Mouse (Mus musculus) kidney, postnatal 36 days (tissue): ENCODE results near the gene Nlgn1.

Source experiments
- DNase-seq, 2 experiments: peaks; one replicate each; pipeline ENCODE4 v3.0.0; 2021 to 2022; ENCODE audit warnings: mixed read lengths in 2 of 2

Gene Nlgn1

DNA sequence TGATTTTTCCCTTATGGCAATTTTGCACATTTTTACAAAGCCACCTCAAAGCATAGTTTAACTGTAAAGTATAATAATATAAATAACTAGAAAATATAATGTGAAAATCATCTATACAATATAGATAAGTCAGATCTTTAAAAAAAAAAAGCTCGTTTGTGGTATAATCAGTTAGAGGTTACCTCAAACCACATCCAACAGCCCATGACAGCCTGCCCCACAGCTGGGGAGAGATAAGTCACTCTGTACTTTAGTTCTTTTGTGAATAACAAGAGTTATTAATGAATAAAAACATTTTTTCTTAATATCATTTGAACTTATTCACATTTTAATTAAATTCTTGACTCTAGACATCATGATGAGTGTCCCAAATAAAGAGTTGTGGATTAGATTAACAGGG is 130.8 kb downstream of the Nlgn1 start:
- DNase-seq = no peak

DNA sequence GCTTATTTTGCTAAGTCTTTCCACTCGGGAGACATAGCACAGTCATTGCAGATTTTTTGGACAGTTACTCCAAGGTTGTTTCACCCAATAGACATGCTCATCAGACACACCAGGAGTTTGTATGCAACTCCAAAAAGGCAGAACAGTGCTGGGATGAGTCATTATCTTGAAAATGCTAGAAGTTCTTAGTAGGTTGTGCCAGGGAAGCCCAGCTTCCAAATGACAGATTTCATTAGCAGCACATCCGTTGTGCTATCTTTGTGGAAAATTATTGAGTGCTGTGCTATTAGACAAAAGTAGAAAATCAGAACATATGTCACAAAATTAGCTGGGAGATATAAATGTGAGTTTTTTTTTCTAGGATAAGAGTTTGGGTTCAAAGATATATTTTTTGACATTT is 137.3 kb downstream of the Nlgn1 start:
- DNase-seq = no peak

DNA sequence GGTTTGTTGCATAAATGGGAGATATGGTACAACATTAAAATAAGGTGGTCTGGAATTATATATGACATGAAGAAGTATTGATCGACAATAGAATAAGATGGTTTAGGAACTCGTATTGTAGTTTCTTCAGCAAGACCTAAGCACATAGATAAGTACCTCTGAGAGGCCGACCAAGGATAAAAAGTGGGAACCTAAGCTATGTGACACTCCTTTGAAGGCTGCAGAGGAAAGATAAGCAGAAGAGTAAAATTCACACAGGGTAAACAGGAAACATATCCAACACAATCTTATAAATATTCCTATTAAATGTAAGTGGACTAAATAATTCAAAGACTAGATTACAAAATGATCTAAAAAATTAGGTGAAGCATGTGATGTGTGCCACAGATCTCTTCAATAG is 151.2 kb downstream of the Nlgn1 start:
- no peak for DNase-seq

DNA sequence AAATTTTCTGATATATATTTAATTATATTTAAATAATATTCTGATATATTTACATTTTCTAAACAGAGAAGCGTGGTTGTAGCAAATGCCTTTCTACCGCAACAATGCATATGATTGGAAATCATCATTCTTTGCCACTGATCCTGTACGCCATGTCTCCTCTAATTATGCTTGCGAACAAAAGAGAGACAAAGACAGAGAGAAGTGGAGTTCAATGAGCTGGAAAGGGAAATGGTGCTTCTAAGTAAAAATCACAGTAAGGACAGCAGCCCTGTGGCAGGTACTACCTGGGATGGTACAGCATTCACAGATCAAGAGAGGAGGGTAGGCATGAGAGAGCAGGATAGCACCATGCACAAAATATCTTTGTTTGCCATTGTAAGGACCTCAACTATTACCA is 156.9 kb downstream of the Nlgn1 start:
- DNase-seq = no peak

DNA sequence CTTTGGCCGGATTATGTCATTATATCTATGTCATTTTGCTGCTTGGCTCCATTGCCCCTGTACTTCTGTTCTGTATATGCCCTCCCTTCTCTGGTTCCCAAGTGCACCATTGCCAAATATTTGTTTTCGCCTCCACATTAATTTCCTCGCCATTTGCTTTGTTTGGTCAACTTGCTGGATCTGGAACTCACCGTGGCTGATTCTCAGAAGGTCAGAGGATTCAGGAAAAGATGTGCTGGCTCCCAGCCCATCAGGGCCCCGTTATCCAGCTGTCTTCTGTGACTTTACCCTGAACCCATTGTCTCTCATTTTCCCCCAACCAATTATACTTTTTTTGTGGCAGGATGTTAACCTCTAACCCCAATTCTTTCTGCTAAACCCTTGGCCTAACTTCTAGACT is 158.0 kb downstream of the Nlgn1 start:
- DNase-seq = peak in 1 of 2 experiments; percentile 15

DNA sequence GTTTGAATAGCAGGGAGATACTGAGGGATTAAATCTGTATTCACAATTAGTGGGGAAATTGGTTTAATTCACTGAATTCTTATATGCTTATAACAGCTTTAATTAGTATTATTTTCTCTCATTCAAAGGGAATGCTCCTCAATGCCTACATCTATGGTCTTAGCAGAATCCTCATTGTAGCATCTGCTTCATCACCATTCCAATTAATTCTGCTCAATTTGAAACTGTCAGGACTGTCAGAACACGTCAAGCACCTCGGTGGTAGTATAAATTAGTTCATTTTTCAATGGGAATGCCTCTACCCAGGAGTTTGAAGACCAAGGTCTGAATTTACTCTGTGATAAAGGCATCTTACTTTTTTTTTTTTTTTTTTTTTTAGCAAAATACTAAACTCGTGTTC is 158.6 kb downstream of the Nlgn1 start:
- no peak for DNase-seq

DNA sequence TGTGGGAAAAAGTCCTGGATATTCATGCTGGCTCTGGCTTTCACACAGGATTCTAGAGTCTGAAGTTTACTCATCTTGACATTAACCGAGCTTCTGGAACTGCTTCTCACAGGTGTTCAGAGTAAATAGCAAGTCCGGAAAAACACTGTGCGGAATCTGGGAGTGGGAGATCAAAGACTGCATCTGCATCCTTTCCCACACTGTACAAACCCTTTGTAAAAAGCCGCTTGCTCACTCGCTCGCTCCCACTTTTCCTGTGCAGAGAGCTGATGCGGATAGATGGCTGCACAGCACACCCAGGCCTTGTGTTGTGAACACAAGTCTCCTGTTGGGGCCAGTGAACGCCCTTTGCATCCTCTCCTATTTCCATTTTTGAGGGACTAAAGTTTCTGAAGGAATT is 165.5 kb downstream of the Nlgn1 start:
- no peak for DNase-seq

DNA sequence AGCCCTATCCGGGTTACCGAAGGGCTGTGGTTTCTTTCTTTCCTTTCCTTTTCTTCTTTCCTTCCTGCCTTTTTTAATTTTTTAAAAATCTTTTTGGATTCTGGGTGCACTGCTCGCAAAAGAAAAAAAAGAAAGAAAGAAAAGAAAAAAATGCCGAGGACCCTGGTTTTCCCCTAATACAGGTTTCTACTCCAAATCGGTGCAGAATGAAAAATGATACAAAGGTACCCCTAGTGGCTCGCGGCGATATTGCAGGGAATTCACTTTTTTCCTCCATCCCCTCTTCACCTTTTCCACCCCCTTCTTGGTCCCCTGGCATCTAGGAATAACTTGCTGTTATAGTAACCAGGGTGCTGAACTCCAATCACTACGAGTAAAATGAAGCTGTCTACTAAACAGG is 178.5 kb downstream of the Nlgn1 start:
- peak; percentile 22 to 67 for DNase-seq

DNA sequence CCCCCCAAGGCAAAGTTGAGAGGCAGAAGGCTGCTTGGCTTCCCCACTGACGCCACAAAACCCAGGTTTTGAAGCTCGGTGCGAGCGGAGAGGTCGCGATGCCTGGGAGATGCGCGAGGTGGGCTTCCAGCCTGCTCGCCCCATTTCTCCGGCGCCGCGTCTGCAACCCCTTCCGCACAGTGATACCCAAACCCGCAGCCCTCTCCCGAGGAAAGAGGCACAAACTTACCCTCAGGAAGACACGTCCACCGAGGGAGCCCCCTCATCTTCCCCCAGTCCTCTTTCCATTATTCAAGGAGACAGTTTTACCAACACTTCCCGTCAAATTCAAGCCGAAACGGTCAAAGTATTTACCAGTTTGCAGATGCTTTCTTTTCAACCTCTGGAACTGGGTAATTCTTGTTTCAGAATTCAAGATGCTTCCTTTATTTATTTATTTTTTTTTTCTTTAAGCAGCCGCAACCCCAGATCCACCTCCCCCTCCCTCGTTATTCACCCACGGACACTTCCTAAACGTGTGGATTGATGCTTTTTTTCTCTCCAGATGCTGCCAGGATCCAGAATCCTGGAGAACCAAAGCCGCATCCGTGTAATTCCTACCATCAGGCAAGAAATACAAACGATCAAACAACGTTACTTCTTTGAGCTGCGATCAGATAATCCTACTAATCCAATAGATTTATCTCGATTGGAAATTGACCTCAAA is 179.1 kb downstream of the Nlgn1 start:
- DNase-seq = no peak

DNA sequence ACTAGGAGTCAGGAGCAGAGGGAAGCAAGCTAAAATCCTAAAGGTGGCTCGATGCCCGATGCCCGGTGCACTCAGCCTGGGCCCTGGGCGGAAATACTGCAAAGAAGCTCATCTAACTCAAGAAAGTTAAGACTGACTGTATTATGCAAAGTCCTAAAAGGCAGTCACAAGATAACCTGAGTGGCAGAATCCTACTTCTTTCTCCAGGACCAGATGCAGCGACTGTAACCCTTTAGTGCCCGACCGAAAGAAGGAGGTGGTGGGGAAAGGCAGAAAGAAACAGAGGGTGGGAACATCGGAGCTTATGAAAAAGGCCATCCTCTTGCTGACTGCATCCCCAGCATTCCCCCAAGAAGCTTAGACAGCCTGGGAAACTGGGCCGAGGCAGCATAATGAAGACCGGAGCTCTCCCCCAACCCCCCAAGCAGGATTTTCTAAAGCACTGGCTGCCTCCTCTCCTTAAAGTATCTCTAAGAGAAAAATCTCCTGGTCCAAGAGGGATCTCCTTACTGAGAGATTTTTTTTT is 179.7 kb downstream of the Nlgn1 start:
- peak in 1 of 2 experiments; percentile 42 for DNase-seq

DNA sequence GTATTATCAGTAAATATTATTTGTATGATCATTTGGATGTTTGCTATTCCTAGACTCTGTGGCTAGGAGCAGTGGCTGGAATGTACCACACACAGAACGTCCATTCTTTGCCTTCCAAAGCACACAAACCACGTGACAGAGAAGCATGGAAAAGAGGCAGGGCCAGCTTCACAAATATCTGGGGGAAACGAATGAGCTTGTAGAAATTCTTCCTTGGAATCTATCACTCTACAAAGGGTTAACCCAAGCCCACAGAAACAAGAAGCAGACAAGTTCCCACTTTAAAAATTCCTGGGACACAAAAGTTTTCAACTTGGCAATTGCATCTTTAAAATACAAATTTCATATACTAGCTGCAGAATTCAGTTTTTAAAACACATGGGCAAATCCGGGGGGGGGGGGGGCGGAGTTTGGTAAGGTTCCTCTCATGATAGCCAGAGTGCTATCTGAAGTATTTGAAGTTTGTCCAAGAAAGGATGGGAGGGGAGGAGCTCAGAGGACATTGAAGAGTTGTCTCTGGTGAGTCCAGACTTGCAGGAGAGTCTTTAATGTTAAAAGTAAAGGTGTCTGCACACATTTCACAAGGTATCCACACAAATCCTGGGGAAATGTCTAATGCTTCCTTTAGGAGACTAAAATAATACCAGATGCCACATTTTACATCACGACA is 180.8 kb downstream of the Nlgn1 start:
- DNase-seq = peak in 1 of 2 experiments; percentile 6

DNA sequence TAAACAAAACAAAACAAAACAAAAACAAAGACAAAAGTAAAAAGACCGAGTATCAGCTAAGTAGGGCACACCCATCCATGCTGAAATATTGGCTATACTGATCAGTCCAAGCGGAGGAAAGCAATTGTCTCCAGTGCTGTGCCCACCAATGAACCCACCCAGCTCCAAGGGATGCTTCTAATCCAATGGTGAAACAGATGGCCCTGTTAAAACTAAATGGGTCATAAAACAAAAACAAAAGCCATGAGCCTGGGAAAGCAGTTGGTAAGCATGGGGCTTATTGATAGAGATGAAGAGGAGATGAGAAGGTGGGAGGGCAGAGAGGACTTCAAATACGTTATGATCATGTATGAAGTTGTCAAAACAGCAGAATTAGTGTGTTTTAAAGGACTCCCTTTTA is 186.1 kb downstream of the Nlgn1 start:
- no peak for DNase-seq

DNA sequence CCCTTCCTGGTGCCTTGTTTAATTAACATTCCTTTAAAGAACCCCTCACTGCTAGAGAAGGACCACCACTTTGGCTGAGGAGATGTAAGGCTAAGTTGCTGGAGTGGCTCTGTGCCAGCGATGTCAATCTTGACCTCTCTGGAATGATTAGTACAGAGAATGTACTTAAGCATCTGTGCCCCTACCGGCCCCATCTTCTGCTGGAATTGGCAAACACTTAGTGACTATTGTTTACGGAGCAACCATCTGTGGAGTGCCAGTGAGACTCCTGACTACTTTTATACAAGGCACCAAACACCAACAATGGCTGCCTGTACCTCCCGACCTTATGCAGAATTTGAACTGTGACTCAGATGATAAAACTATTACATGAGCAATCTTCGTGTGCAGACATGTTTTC is 186.8 kb downstream of the Nlgn1 start:
- DNase-seq = no peak

DNA sequence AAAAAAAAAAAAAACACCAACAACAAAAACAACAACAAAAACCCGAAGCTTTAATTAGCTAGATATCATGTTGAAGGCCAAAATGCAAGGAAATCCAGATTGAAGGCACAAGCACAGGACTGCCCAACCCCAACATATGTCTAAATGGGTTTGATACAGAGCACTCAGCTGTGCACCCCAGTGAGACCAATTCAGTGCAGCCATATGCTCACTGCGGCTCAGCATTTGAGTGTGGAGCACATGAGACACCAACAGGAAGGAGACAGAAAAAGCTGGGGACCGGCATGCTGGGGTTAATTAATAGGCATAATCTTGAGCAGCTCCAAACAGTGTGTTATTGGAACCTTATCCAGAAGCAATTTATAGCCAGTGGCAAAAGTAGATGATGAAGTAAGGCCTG is 190.7 kb downstream of the Nlgn1 start:
- DNase-seq = no peak

DNA sequence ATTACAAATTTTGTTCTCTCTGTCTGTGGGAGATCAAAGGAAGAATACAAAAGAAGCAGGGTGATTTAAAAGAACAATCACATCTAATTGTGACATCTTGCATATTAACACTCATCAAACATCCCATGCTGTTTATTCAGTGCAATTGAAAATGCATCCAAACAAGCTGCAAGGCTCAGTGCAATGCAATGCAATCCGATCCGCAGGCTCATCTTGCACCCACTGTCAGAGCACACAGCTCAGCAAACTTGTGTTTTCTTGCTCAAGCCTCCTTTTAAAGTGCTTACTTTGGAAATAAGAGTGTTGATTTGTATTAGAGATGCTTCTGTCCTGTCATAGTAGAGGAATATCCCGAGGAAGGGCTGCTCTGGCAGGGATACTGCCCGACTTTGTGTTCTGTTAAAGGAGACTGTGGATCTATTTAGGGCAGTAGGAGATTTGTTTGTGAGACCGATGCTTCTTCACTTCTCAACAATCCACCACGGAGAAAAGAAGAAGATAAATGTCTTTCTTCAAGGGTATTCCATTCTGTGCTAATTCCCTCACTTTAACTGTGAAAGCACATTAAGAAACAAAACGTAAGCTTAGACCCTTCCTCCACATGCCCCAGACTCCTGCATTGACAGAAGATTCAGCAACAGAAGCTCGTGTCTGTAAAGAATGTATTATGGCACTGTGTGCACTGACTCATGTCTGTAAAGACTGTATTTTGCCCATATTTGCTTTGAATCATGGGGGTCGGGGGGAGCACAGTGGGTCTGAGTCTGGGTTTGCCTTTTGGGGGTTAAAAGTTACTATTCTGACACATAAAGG is 197.2 kb downstream of the Nlgn1 start:
- no peak for DNase-seq

DNA sequence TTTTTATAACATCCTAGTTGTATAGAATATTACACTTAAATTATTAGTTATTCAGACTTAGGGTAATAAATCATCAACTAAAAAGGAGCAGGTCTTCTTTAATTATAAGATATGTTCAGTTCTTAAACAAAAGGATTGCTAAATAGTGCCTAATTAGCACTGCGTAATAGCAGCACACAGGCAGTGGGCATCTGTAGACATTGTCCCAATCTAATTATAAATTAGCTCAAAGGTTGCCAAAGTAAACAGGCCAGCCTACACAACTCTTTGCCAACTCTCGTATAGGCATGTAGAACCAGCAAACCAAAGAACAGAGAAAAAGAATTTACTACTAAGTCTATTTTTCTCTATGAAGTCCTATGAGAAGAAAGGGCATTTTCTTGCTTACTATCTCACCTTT is 201.3 kb downstream of the Nlgn1 start:
- DNase-seq = no peak

DNA sequence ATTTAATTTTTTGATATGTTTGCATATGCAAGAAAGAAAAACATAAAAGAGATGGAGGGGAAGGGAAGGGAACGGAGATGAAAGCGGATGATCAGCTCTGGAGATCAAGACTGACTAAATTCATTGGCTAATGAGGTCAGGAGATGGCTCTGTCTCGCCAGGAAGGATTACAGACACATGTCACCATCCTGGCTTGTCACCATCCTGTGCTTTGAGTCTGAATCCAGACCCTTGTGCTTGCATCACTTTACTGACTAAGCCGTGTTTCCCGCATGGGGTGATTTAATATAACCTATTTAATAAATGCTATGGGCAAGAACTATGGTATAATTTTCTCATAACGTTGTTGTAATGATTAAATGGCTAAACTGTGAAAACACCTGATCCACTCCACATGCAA is 202.8 kb downstream of the Nlgn1 start:
- no peak for DNase-seq

DNA sequence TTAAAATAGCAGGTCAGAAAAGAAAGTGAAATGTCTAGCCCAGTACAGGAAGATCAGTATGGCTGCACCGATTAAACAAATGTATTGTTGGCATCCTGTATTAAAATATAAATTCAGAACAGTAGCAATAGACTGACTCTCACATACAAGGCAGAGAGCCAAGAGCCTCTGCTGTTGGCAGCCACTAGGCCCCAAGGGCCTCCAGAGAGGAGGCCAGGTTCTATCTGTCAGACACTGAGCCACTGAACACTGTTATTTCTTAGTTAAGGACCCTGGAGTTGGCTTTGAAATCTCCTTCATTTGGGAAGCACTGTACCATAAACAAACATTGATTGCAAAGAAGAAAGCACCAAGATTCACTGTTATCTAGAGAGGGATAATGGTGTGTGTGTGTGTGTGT is 215.2 kb downstream of the Nlgn1 start:
- no peak for DNase-seq

DNA sequence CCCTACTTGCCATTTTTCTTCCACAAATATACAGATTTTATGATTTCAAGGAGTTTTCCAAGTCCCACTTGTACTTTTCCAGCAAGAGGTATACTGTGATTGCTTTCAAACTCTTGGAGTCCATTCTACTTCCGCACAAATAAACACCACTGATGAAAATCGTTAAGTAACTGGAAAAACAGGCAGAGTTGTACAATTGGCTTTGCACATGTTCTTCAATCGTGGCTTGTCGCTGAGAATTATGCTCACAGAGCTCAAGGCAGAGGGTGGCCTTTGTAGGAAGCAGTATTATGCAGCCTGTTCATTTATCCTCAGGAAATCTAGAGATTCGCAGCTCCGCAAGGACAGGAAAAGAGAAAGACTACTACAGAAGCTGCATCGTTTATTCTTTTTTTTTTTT is 225.9 kb downstream of the Nlgn1 start:
- DNase-seq = no peak

DNA sequence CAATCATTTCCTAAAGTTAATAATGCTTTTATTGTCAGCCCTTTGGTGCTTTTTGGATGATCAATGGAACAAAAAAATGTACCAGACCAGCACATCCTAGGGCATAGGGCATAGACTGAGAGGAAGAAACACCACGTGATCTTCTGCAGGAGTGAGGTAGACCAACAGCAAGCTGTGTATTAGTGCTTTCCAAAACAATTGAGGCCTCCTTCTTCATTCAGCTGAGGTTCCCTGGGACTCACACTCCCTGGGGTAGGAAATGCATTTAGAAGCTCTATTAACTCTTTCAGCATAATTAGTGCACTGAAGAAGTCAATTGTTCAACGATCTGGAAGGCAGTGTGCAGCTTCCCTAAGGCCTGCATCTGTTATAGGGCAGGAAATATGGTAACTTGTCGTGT is 226.7 kb downstream of the Nlgn1 start:
- no peak for DNase-seq

DNA sequence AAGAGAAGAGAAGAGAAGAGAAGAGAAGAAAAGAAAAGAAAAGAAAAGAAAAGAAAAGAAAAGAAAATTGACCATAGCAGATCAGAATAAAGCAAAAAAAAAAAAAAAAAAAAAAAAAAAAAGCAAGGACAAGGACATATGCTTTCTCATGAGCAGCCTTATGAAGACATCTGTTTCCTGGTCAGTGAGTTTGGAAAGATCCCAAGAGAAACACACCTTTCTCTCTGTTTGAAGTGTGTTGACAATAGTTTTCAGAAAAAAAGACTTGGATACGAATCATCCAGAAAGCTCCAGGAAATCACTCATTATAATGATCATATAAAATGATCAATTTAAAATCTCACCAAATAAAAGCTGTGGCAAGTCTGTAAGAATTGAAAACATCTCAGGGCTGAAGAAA is 230.0 kb downstream of the Nlgn1 start:
- DNase-seq = no peak

DNA sequence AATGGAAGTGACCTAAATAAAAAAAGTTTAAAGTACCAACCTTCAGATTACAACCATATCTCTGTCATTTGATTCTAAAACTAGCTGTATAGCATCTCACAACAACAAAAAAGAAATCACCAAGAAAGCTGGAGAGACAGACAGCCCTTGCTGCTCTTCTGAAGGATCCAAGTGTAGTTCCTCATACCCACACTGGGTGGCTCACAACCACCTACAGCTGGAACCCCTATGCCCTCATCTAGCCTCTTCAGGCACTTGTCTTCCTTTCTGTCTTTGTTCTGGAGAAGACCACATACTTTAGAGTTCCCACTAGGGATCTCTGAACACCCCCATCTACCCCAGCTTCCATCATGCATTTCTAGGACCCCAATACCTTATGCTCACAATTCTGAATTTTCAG is 236.7 kb downstream of the Nlgn1 start:
- DNase-seq = peak; percentile 7 to 65

DNA sequence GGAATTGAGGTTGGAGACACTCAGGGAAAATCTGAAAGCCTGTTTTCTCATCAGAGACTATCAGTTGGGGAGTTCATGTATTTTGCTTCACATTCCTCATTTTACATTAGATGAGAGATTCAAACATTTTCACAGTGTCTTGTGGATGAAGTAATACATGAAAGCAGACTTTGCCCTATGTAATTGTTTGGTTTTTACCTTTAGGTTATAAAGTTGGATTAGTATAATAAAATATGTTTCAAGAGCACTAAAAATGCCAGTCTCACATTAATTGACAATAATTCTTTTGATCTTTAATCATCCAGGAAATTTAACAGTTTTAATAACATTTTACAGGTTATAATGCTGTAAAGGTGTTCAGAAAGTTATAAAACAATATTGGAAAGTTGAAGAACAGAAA is 262.9 kb downstream of the Nlgn1 start:
- no peak for DNase-seq

DNA sequence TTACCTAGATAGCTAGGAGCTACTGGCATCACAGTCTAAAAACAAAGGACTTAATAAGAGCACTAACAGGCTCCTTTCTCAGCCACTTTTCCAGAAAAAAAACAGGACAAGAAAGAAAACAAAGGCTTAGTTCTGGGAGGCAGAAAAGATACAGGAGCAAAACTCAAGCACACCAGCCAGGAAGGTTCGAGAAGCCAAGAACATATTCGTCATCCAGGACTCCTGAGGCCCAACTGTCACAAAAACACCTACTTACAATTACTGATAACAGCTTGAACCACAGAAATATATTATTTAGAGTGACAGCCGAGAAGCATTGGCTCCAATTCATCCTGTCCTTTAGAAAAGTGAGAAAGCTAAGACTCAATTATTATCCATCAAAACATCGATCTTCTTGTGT is 281.5 kb downstream of the Nlgn1 start:
- DNase-seq = no peak
